Mouse (Mus musculus): ENCODE data around the gene Hps5. TPM values are rescaled to one million over a fixed set of nuclear protein-coding genes. Genes with fewer than 3 reads are reported as not detected.
"Not testable (repeated sequence)": the region's sequence is repeated elsewhere in the genome, so short reads cannot be mapped to it uniquely, and the experiment has no call there.

Hps5 gene
- total RNA-seq, 2 experiments from 2014 or later: 16.2 to 21.7 TPM

DNA sequence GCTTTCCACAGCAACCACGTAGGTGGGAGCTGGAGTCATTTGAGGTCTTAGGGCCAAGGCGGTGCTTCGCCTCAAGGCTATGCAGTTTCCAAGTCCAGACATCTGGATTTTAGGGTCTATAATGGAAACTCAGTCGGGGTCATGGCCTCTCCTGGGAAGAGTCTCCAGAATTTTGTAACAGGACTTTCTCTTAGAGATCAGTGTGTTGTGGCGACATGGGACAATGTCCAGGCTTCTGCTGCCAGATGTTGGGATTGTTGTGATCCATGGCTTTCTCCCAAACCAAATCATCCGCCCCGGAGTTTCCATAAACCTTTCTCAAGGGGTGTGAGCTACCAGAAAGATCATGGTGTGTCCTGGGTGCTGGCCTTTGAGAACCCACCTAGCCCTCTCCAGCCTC is 49.5 kb downstream of the Hps5 start:
- ATAC-seq (replicated peaks; ENCODE audit: low FRiP score, low TSS enrichment, poor library complexity, severe bottlenecking): no peak

DNA sequence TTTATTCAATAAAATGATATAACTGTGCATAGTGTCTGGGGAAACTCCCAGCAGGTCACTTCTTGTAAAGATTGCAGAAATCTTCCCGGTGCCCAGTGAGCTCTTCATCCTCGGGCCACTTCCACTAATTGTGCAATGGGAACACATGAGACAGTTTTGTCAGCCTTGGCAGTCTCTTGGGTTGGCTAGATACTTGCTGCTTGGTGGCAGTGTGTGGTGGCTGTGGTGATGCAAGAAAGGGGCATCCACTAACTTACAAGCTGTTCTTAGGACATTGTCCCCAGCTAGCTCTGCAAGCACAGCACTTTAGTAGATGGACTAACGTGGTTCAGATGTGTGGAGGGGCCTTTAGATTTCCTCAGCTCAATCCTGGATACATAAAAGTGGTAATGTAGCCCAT is 50.0 kb downstream of the Hps5 start:
- no peak for ATAC-seq (replicated peaks; ENCODE audit: low FRiP score, low TSS enrichment, poor library complexity, severe bottlenecking)

DNA sequence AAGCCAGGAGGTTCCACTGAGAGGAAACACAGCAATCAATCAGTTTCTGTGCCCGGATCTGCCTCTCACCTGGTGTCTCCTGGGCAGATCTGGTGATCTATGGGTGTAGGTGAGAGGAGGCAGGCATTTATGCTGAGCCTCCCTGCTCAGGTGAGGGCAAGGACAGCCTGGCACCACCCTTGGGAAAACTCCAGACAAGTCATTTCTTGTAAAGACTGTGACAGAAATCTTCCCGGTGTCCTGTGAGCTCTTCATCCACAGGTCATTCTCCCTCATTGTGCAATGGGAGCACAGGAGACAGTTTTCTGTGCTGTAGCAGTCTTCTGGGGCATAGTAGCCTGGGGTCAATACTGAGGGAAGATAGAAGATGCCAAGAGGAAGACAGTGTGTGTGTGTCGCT is 53.0 kb downstream of the Hps5 start, which contains the start of gene Saa1:
Saa1 (minus strand) TSS at position 101 of the 400 bp plus-strand sequence.
- ATAC-seq (replicated peaks; ENCODE audit: low FRiP score, low TSS enrichment, poor library complexity, severe bottlenecking): not testable (repeated sequence)

DNA sequence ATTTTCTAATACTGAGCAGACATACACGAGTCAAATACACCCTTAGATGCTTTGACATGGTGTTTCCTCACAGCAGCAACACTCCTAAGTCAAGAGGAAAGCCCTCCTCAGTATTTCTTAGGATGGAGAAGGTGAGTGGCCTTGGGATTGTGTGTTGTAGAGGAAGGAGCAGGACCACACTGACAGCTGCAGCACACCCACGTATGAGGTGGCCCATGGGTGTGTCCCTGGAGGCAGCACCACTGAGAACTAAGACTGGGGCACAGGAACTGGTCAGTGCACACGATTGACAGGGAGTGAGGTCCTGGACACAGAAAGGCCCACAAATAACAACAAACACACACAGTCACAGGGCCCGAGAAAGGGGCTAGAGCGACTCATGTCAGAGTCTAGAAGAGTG is 55.8 kb downstream of the Hps5 start:
- not testable (repeated sequence) for ATAC-seq (replicated peaks; ENCODE audit: low FRiP score, low TSS enrichment, poor library complexity, severe bottlenecking)

DNA sequence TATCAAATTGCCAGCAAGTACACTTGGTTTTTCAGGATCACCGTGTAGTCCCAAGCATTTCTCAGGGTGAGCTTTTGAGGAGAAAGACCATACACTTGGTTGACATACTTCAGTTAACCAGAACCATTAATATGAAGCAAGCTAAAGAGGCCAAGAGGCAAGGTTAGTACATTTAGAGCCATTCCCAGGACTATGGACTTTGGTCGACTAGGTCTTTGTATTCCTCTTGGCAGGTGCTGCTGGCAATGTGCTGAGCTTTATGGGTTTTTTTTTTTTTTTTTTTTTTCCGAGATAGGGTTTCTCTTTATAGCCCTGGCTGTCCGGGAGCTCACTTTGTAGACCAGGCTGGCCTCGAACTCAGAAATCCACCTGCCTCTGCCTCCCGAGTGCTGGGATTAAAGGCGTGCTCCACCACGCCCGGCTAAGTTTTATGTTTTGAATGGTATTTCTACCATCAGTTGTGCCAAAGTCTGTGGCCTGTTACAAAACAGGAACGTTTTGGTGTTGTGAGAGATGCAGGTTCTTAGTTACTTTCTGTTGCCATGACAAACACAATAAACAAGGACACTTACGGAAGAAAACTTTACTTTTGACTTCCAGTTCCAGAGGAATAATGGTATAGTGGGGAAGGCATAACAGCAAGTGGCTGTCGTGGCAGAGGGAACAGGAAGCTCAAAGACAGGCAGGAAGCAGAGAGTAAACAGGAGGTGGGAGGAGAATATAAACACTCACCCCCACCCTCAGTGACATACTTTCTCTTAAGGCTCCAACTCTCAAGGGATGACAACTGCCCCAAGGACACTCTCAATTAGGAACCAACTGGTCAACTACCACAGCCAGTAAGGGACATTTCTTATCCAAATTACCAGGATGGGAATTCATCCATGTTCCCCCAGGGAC is 57.1 kb downstream of the Hps5 start:
- no peak for ATAC-seq (replicated peaks; ENCODE audit: low FRiP score, low TSS enrichment, poor library complexity, severe bottlenecking)

DNA sequence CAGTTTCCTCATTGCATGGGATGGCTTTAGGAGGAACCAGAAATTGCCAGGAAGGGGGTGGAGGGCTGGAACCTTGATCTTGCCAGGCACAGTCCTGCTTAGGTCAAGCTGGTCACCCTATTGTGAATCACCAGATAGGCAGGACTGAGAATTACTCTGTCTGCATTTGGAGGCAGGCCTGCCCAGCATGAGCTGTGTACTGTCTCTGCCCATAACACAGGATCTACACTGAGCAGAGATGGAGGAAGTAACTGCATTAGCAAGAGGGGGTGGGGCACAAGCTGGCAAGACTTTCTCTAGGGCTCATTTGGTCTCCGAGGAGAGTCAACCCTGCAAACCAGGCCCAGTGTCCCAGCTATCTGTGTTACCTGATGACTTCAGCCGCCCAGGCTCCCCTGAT is 60.9 kb downstream of the Hps5 start:
- ATAC-seq (replicated peaks; ENCODE audit: low FRiP score, low TSS enrichment, poor library complexity, severe bottlenecking): no peak

DNA sequence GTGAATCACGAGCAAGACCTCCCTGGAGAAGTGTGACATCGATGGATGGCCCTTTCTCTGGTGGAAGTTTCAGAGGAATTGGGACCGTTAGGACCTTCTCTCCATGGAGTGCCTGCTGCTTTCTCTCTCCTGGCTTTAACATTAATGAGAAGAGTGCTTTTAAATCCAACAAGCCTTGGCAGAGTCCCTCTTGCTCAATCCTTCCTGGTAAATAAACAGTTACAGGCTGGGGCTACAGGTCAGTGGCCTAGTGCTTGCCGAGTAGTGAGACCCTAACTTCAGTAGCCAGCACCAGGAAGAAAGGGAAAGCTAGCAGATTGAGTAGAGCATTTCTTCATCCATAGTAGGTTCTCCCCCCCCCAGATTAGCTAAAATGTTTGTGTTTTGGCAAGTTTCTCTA is 63.4 kb downstream of the Hps5 start, which contains the start of gene Saa4:
Saa4 (minus strand) TSS at position 146 of the 400 bp plus-strand sequence.
- no peak for ATAC-seq (replicated peaks; ENCODE audit: low FRiP score, low TSS enrichment, poor library complexity, severe bottlenecking)

DNA sequence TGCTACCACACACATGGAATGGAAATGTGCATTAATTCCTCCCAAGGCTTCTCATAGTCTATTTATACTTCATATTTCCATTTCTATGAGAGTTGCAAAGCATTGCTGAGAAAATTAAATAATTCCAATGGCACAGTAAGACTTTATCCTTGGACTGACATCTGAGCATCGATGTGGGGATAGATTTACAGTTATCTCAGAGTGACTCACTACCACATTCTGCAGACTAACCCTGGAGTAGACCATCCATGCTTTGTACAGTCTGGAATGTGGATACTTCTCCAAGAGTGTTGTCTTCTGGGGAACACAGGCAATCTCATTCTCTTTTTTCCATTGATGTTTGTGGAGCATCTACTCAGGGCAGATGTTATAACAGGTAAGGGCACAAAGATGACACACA is 68.3 kb downstream of the Hps5 start:
- no peak for ATAC-seq (replicated peaks; ENCODE audit: low FRiP score, low TSS enrichment, poor library complexity, severe bottlenecking)

DNA sequence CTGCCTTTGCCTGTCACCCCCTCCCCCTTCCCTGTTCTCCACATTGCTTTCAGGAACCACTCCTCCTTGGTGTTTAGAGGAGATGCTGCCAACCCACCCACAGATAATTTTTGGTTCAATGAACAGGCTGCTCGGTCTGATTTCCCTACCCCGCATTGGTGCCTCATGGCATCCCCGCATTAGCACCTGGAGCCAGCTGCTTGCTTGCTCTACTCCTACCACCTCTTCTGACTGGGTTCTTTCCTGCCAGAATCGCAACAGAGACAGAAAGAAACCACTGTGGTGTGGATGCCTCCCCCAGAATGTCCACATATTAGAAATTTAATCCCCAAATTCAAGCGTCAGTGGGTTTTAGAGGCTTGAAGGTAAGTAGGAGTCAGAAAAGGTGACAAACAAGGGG is 71.5 kb downstream of the Hps5 start:
- no peak for ATAC-seq (replicated peaks; ENCODE audit: low FRiP score, low TSS enrichment, poor library complexity, severe bottlenecking)

DNA sequence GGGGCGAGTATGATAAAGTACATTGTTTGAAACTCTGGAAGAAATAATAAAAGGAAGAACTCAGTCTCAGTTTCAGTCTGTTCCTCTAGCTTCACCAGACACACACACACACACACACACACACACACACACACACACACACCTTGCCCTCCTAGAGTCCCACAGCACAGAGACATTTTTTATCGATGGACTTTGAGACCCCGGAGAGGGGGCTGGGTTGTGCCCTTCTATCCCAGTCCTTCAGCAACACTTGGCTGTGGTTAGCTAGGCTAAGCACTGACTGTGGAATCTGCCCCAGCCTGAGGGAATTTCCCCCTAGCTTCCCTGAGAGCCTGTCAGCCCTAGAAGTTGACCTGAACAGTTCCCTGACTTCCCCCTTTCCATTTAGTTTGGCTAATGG is 72.0 kb downstream of the Hps5 start:
- ATAC-seq (replicated peaks; ENCODE audit: low FRiP score, low TSS enrichment, poor library complexity, severe bottlenecking): no peak

DNA sequence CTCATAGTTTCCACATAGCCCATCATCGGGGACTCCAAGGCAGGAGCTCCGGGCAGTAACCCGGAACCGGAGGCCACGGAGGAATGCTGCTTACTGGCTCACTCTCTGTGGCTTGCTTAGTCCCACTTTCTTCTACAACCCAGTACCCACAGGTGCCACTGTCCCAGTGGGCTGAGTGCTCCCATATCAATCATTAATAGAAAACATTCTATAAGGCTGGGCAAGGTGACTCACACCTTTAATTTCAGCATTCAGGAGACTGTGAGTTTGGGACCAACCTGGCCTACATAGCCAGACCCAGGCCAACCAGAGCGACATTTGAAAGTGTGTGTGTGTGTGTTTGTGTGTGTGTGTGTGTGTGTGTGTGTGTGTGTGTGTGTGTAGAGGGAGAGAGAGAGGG is 72.5 kb downstream of the Hps5 start:
- no peak for ATAC-seq (replicated peaks; ENCODE audit: low FRiP score, low TSS enrichment, poor library complexity, severe bottlenecking)

DNA sequence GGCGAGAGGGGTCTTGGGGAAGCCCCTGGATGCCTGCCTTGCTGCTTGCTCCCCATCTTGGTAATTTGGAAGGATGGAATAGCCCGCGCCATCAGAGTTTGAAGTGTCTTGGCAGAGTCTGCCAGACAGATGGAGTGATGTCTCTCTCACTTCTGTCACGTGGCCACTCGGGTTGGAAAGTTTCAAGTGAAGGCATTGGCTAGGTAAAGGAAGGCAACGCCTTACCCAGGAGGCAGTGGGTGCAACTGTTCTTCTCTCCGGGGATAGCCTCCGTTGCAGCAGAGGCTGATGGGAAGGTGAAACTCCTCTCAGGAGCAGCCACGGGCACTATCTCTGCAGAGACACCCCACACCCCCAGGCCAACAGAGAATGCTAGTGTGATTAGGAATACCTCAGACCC is 75.4 kb downstream of the Hps5 start:
- no peak for ATAC-seq (replicated peaks; ENCODE audit: low FRiP score, low TSS enrichment, poor library complexity, severe bottlenecking)

DNA sequence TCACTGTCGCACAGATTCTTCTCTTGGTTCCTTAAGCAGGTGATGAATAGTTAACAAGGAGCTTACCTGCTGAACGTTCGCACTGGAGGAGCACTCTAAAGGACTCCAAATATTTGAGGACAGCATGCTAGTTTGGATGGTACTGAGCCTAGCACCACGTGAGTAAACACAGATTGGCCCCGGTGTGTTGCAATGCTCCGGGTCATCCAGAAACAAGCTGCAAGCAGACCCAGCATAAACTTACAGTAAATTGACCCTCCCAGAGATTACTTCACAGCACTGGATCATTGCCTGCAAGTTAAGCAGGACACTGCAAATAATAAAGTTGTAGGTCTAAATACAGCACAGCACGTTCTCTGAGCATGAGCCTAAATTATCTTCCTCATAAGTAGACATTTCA is 76.3 kb downstream of the Hps5 start:
- ATAC-seq (replicated peaks; ENCODE audit: low FRiP score, low TSS enrichment, poor library complexity, severe bottlenecking): no peak

DNA sequence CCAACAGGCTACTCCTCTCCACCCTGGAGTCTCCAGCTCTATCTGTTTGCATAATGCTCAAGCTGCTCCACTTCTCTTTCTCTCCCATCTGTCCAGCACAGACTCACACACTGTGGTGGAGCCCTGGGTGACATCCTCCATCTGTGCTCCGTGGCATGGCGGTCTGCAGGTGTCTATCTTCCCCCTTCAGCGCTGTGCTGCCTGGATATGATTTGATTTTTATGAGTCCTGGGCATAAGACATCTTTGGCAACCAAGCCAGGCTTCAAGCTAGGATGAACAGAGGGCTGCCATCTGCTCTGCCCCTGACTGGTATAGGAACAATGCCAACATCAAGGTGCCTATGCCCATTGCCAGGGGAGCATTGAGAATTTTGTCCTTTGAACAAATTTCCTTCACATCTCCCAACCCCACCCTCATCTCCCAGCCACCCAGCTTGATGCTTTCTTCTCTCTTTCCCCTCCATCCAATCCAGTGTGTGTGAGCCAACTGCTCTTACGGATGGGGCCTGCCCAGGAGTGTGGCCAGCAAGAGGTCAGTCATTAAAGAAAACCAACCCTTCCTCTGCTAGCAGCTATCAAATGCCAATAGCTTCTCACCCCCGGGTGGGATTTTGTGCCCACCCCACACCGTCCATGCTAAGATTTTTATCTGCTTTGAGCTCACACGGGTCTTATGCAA is 77.1 kb downstream of the Hps5 start:
- no peak for ATAC-seq (replicated peaks; ENCODE audit: low FRiP score, low TSS enrichment, poor library complexity, severe bottlenecking)

DNA sequence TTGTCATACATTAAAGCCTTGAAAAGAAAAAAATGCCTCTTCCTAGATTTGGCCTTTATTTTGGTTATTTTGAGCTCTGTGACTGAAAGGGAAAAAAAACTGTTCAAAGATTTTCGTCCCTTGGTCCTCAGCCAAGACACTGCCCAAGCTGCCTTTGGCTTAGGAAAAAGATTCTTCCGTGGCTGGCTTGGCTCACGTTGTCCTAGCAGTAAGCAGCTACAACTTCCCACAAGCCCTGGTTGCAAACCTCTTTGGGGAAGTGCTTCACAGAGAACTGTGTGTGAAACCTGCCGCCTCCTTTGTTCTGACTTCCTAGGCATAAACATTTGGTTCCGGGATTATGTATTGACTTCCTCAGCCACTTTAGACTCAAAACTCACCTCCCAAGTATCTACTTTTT is 79.0 kb downstream of the Hps5 start:
- no peak for ATAC-seq (replicated peaks; ENCODE audit: low FRiP score, low TSS enrichment, poor library complexity, severe bottlenecking)

DNA sequence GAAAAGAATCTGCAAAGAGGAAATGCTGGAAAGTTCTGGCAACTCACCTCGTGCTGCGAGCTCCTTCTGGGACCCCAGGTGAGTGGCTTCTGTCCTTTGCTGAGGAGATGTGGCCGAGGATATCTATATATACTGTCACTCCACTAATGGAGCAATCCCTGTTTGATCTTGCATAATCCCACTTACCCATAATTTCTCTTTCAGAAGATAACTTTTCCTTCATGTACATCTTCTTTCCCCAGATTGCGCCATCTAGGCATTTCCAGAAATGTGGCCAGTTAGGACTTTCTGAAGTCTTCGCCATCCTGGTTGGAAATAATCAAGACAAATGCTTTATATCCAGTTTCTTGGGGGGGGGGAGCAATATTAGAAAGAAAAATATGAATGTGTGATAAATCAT is 80.3 kb downstream of the Hps5 start, which contains the start of gene Saa3:
Saa3 (minus strand) TSS at position 101 of the 400 bp plus-strand sequence.
- ATAC-seq (replicated peaks; ENCODE audit: low FRiP score, low TSS enrichment, poor library complexity, severe bottlenecking): no peak

DNA sequence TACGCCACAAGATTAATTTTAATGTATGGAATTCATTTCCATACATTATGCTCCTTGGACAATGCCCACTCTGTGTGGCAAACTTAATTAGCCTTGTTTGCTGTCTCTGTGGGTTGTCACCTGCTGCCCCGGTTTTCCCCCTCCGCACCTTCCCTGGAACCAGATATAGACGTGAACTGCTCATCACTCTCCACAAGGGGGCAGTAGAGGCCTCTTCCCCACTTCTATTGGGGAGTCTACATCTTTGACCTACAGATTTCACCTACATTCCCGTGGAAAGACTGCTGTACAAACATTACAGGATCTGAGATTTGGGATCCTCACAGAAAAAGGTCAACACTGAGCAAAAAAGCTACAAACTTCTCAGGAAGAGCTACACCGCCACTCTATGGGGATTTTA is 81.3 kb downstream of the Hps5 start:
- peak; percentile 45; the same call in 1 of the 2 replicates for ATAC-seq (replicated peaks; ENCODE audit: low FRiP score, low TSS enrichment, poor library complexity, severe bottlenecking)

DNA sequence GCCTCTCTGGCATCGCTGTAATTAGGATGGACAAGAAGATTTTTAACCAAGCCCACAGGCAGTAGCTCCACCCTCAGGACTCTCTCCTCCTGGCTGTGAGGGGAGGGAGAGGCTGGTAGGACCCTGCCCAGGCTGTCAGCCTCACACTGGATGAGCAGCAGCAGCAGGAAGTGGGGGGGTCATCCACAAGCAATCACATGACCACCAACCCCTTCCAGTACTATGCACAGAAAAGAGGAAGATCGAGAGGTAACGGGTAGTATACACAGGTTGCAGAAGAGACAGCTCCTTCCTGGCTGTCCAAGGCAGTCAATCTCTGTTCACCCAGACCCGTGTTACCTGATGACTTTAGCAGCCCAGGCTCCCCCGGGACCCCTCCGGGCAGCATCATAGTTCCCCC is 83.6 kb downstream of the Hps5 start:
- no peak for ATAC-seq (replicated peaks; ENCODE audit: low FRiP score, low TSS enrichment, poor library complexity, severe bottlenecking)

Measured in megakaryocyte-erythroid progenitor cell, adult 5-6 weeks (primary cell).